Mouse (Mus musculus) kidney, postnatal 4 days (tissue): ENCODE measurements around the gene Col6a6.

Experiments used
- DNase-seq, 2 experiments: peaks; one replicate each; pipeline ENCODE4 v3.0.0; 2021; ENCODE audit warnings: mixed read lengths in 2 of 2

Col6a6 gene

DNA sequence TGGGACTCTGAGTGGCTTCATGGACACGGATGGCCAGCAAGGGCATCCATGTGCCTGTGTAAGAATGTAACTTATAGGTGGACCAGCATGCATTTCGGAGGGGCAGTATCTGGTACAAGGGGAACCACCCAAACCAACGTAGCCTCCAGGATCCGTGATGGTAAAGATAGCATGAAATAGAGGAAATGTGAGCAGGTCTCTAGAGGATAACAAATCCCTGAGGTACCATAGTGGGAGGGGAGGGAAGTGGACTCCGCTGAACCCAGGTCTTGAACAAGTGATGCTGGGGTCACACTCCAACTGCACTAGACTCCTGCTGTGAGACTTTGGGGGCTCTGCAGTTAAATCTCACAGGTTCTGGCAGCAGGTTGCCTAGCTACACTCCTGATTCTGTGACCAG lies 27.7 kb downstream of the Col6a6 start:
- DNase-seq: no peak

DNA sequence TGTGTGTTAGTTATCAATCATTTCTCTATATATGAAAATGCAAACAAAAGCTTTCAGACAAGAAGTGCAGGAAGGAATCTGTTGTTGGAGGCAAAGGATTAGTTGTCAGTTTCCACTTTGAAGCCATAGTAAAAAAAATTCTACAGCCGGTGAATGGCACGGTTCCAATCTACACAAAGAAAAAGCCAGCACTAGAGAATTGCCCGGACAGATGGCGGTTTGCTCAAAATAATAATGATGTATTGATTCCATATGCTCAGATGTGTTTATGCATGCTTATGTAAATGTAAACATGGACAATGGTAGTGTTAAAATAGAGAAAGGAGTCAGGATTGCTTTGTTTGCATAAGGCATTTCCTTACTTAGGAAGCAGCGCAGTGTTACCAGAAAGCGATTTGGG lies 31.8 kb downstream of the Col6a6 start:
- DNase-seq: no peak

DNA sequence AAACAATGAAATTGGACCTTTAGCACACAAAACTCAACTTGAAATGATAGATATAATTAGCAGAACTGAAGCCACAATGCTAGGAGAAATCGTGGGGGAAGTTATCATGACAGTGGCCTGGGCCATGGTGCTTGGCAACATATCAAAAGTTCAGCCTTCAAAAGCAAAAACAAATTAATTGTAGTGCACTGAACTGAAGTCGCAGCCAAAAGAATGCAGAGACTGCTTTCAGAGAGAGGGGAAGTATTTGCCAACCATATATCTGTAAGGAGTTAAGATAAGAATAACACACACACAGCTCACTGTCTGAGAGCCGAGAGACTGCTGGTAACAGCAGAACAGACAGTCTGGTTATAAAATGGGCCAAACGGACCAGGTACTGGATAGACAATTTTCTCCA lies 33.0 kb downstream of the Col6a6 start:
- no peak for DNase-seq

DNA sequence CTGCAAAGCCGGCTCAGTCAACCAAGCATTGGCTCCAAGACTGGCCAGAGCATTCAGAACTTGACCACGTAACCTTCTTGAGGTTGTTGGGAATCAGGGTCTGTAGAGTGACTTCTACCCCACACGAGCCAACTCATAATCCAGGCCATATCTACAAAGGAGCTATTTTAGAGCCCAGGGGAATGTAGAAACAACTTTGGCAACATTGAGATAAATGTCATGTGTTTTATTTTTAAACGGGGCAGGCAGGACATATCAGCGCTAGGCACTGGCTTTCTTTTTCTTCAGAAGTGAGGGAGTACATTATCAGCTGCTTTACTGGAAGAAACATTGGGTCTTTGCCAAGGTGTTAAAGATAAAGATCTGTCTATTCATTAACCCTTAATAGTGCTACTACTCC lies 36.1 kb downstream of the Col6a6 start:
- DNase-seq: no peak

DNA sequence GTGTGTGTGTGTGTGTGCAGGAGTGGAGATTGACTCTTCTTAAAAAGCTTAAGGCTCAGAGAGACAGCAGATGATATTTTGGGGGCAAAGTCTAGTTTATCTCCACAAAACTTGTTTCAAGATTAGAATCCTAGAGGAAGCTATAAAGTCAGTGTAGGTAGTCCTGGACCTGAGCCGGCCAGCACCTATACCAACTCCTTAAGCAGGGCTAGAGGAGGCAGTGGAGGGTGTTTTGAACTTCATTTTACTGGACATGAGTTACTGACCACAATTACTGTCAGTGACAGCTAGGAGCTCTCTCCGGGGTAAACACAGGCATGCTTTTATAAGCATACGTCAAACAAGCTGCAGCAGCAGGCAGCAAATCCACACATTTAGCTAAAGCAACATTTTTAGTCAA lies 39.8 kb downstream of the Col6a6 start:
- DNase-seq: no peak

DNA sequence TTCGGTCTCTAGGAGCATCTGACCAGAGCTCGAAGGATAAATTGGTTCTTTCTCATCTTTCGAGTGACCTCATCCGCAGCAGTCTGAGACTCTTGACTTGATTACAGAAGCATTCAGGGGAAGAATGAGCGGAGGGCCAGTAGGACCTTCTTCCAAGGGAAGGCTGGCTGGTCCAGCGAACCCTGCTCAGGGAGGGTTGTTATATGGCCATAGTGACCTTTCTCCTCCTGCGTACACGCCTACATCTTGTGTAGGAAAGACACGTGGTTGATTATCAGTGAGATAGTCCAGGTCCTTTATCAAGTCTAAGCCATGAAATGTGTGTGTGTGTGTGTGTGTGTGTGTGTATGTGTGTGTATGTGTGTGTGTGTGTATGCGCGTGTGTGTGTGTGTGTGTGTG lies 40.2 kb downstream of the Col6a6 start:
- DNase-seq: no peak

DNA sequence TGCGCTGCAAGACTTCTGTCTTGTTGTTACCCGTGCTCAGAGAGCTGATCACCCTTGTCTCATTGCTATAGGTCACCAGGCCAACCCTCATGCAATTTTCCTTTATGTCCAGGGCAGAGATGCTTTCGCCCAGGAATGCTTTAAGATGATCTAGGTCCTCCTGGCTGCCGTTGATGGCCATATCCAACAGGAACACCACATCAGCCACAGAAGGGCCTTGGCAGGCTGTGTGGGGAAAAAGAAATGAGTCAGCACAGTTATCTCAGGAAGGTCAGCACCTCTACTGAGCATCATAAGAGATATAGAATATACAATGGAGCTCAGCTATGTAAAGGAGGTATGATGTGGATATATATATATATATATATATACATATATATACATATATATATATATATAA lies 43.9 kb downstream of the Col6a6 start:
- DNase-seq: no peak

DNA sequence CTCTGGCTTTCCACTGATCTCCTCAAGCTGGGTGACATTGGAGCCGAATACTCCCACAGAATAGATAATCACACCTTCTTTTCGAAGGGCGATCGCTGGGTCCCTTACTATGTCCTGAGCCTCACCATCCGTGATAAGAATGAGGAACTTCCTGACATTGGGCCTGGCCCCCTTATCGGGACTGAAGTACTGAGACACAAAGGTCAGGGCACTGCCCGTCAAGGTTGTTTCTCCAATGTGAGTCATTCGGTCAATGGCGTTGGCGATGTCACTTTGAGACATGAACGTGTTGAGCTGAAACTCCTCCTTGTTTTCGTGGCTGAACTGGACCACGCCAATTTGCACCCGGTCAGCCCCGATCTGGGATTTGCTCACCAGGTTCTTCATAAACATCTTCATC lies 47.3 kb downstream of the Col6a6 start:
- no peak for DNase-seq

DNA sequence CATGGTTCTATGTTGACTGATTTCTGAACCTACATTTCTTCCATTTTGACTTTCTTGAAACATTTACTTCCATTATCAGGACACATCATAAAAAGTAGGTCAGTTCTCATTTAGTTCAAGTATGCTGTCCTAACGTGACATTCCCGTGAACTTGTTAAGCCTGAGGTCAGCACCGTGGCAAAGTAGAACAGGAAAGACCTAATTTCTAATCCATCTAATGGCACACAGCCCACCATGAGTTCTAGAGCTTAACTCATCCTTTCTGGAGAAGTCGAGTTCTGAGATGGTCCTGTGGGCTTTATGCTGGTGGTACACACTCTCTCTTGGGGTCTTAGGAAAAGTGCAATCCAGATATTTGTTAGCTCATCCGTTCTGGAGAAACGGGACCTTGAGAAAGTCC lies 49.2 kb downstream of the Col6a6 start:
- DNase-seq: no peak

DNA sequence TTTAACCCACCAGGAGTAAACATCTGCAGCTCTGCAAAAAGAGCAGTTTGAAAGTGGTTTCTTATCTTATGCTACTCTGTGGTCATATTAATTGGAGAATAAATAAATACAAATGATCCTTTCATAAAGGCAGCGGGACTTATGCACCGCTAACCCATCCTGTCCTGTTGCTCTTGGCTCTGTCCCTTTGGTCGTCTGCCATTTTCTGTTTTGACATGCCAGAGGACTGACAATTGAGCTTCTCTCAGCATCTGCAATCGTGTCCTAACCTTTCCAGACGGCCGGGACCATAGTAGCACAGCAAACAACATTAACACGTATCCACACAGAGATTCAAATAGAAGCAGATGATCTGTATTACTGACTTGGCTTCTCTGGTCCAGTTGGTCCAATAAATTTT lies 53.1 kb downstream of the Col6a6 start:
- peak; percentile 66 to 68 for DNase-seq

DNA sequence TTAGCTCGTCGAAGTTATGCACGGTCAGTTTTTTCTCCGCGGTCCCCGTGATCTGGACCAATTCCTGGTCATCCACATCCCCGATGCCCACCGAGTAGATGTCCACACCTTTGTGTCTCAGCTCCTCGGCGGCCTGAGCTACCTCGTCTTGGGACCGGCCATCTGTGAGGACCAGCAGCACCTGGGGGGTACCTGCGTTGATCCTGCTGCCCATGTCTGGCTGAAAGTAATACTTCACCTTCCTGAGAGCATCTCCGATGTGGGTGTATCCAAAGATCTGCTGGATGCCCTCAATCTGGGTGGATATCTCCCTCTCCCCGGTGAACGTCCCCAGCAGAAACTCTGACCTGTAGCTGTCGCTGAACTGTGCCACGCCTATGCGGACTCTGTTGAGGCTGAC lies 53.6 kb downstream of the Col6a6 start:
- DNase-seq: no peak

DNA sequence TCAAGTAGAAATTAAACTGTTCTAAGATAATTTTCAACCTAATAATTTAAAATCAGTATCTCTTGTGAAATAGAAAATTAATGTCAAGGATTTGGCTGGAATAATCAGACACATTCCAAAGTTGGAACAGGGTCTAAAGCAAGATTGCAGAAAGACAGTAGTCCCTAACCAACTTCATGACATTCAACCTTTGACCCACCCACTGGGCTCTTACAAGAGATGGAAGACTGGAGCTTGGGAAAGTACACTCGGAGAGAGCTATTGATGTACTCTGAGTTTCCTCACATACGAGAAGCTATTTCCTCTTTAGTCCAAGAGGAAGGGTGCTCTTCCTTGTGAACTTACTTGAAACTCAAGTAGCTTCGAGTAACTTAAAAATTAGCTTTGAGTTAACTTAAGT lies 56.6 kb downstream of the Col6a6 start:
- no peak for DNase-seq

DNA sequence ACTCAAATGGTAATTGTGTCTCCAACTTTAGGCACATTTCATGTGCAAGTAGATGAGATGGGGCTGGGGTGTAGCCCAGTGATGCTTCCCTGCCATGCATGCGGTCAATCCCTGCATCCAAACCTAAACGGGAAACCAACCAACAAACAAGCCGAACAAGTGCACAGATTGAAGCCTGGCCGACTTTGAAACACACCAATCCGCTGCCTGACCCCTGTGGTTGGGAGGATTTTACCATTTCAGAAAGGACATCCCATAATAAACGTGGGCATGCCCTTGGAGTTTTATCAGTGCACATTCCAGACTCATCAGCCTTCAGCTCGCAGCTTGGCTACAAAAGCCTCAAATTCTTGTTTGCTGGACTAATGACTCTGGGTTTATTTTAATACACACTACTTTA lies 57.3 kb downstream of the Col6a6 start:
- no peak for DNase-seq

DNA sequence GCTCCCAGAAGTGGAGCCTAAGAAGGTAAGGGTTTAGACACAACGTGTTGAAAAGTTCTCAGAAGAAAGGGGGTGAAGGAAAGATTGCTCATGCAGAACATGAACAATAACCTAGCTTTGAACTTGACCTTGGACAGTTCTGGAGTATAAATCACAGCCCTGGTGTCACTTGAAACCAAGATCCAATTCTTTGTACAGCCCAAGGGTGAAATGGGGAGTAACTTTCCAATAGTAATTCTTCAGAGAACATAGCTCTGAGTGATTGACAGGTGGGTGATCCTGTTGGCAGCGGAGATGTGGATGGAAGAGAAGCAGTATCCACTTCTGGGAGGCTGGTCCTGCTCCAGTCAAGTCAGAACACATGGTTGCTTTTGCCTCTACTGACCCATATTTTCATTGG lies 62.1 kb downstream of the Col6a6 start:
- no peak for DNase-seq

DNA sequence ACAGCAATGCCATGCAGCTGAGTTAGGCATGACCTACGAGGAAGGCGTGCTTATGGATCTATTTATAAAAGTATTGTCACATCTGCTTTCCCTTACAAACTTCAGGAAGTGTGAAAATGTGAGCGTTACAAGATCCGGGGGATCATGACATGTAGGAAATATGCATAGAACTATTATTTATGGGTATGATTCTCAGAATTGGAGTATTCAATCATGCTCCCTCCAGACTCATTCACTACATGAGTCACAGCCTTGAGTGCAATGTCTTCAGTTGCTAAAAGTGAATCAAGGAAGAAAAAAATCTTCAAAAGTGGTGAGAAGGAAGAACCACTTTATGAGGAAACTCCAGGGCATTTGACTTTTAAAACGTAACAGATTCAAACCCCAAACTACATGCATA lies 63.3 kb downstream of the Col6a6 start:
- DNase-seq: no peak

DNA sequence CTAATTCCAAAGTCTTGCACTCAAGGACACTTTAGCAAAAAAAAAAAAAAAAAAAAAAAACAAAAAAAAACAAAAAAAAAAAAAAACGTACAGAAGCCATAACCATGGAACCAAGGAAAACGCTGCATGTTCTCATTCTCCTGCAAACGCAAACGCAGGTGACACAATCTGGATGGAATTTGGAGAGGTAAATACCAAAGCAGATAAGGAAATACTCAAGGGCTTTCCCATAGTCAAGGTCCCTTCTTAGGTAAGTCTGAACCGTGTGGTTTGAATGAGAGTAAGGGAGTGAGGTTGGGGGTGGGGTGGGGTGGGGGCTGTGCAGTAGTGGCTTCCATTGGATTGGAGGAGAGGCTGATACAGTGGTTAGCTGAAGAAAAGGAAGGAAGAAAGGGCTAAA lies 63.8 kb downstream of the Col6a6 start:
- no peak for DNase-seq

DNA sequence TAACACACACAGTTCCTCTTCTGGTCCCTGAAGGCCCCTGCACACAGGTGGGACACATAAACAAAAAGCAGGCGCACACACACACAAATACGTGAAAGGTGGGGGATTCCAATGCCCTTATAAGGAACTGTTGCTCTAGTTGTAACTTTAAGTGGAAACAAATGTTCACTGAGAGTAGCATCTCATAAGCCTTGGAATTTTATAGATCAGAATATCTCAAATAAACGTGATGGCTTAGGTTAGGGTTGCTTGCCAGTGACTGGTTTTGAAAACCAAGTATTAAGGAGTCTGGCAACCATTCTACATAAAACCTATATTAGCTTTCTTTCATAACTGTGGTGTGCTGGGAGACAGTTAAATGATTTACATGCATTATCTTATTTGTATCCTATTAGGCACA lies 64.3 kb downstream of the Col6a6 start:
- no peak for DNase-seq

DNA sequence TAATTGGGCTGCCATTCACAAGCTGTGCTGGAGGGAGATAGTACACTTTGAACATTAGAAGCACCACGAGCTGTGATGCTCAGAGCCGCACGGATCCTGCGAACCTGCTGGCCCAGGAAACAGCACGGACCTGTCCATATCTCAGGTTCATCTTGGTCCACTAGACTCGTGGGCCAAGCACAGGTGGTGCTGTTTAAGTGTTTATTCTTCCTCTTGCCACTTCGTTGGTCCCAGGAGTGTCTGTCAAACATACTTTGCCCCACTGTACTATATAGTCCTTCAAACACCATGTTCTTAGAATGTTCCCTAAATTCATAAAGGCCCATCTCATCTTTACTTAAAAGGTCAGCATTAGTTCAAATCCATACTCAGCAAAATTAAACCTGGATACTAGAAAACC lies 65.7 kb downstream of the Col6a6 start:
- no peak for DNase-seq

DNA sequence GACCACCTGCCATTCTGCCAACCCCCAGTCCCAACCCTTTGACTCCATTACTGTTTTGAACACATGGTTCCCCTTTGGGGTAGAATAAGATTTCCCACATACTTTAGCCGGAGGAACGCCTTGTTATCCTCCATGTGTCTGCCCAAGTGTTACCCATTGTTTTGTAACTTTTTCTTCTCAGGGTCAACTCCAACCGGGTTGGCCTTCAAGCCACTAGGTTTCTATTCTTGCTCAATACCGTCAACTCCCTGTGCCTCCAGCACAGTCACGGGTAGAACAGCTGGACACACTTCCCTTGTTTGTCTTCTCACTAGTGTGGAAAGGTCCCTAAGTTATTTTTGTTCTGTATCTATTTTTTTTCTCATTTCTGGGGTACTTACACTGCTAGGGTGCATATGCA lies 69.1 kb downstream of the Col6a6 start:
- DNase-seq: no peak

DNA sequence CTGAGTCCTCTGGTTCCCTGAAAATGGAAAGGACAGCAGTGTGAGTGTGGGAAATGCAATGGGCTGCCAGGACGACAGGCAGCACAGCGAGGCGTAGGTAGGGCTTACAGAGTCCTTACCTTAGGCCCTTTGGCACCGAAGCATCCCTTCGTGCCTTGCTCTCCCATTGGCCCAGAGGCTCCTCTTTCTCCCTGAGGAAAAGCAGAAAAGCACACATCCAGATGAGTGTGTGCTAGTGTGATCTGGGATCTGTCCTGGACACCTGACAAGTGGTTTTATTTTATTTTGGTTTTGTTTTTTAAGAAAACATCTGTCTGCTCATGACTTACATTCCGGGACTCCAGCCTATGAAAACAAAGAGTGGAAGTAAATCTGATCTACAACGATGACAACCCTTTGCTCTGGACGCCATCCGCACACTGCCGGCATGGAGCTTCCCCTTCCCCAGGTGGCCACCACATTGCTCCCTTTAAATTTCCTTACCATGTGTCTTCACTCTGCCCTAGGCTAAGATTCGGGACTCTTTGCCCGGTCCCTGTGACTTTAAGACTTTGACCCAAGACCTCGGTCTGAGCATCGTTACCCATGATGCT lies 69.7 kb downstream of the Col6a6 start:
- peak; percentile 15 to 43 for DNase-seq

DNA sequence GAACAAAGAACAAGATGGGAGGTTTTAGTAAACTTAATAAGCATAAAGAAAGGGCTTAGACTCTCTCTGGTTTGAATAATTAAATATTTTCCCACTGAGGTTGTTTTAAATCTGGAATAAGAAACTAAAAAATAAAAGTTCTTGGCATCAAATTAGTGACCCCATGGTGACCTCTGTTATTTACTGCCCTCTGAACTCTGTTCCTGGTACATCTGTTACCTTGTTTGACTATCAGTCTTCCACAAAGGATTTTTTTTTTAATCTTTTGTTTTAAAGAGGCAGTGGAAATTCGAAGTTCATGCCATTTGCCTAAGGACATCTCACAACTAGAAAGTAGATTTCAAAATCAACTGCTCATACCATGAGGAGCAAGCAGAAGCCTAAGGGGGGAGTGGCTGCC lies 73.7 kb downstream of the Col6a6 start:
- no peak for DNase-seq

DNA sequence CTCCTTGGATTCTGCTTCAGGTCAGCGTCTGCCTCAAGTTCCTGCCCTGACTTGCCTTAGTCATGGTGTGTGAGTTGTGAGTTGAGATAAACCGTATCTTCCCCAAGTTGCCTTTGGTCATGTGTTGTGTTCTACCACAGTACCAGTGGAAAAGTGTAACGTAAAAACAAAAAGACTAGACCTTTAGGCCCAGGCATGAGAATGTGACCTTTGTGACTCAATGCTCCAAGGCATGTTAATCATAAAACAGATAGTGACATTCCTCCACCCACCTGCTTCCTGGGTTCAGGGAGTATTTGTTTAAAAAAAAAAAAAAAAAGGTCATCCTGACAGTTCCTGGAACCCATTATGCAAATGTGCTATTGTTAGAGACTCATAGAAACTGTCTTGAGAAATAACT lies 82.1 kb downstream of the Col6a6 start:
- no peak for DNase-seq

DNA sequence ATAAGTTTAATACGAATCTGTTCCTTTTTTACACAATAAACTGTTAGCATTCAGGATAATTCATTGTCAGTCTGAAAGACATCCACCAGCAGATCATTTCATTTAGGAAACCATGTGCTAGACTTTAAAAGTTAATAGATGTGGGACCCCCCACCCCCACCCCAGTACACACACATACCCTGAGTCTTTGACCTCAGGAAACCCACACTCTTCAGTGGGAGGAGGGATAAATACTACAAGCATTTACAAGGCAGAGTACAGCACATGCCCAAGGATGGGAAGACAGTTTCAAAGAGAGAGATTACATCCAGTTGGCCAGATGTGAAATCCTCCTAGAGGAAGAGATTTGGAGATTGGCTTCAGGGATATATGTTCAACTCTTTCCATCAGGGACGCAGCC lies 87.5 kb downstream of the Col6a6 start:
- no peak for DNase-seq

DNA sequence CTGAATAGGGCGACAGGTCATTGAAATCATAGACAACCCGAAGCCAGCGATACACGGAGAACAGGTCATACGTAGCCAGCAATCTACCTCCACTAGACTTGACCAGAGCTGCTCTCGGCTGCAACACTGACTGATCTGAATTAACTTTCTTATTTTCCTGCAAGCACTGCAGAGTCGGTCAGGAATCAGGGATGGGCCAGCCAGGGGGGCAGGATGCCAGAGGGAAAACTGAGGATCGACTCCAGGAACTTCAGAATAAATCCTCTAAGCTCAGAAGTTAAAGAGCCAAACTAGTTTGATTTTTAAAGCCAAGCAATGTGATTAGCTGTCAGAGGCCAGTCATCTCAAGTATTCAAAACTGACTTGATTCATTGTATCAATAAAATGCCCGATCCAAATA lies 88.5 kb downstream of the Col6a6 start:
- no peak for DNase-seq

DNA sequence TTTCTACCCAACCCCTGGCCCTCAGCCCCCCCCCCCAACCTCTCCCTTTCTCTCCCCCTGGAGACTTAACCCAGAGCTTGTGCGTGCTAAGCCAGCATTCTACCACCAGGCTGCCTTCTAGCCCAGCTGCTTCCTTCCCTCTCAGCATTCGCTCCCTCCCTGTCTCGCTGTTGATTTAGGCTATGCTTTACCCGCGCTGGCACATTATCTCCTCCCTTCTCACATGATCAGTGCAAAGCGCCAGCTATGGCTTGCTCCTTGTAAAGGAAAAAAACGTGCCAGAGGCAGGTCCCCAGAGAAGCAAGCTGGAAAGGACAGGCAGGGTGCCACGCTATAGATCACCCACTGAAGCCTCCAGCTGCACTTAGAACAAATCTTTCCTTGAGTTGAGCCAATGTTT lies 90.5 kb downstream of the Col6a6 start:
- peak in 1 of 2 experiments; percentile 11 for DNase-seq

DNA sequence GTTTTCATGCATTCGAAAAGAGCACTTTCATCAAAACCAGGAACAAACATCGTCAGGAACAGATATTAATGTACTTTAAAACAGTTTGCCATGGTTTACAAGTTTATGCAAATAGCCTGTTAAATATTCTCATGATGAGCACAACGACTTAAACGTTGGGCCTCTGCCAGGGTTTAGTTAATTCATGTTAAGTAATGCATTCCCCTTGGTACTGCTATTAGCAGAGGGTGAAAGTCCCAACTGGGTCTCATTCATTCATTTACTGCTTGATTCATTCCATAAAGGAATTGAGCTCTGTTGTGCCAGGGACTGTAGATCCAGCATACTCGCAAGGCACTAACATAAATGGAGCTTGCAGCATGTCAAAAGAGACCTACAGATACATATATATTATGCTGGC lies 92.8 kb downstream of the Col6a6 start:
- no peak for DNase-seq
